Mouse (Mus musculus) left cerebral cortex, postnatal 4 days (tissue): Measurements from ENCODE around the gene Kif23. TPM values are rescaled to one million over a fixed set of nuclear protein-coding genes. Genes with fewer than 3 reads are reported as not detected.

ENCODE experiments used
- total RNA-seq, 2 experiments: library from RNA; stranded (reverse); gene quantifications; 2 replicates each; pipeline ENCODE4 v1.2.3; 2021

Gene Kif23
- total RNA-seq, 2 experiments from 2014 or later = 11.2 to 13.1 TPM

Other genes starting within 250 kb of the Kif23 start
- gene Rplp1, start 32.2 kb downstream of the Kif23 start, total RNA-seq = 1,000 to 10,000 TPM; 2,004 to 2,011 TPM
- under 1 TPM; 0.22 to 0.32 TPM for gene Paqr5, start 80.1 kb upstream of the Kif23 start, total RNA-seq
- 10 to 100 TPM; 28.2 to 29.2 TPM for gene Glce, start 175.9 kb upstream of the Kif23 start, total RNA-seq